Mouse (Mus musculus): ENCODE measurements at regions not wholly inside any gene's neighbourhood (a gene's known extent, or its start where the extent isn't known, plus 50 kb on each side); places are given as distances from the start of the nearest gene placed in this dataset.

DNA sequence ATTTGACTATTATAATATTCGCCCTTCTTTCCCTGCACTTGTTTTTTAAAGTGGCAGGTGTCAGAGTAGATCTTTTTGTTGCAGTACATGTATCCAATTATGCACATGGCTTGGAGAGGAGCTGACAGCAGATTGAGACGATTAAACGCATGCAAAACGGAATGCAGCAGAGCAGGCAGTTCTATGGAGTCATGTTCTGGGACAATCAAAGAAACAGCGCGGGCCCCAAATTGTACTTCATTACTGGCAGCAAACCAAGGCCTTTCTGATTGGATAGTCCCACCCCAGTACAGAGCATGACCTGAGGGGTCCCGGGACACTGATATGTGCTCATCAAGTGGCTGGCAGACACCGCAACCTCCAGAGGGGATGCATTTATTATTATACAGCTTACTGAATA is 140.5 kb downstream of the Samd5 start:
- H3K4me1 ChIP-seq (ENCODE audit: control insufficient read depth, insufficient read depth, low read length): no peaks in the 10 kb centered on the region
- no peaks in the 10 kb centered on the region for H3K9me3 ChIP-seq (ENCODE audit: control insufficient read depth, low read length)
- H3K4me3 ChIP-seq (ENCODE audit: low read length): no peak overlapping the region
- ATAC-seq: no peak
- H3K27me3 ChIP-seq (replicated peaks; ENCODE audit: control insufficient read depth, insufficient read depth, low read length): no peaks in the 10 kb centered on the region
- H3K9ac ChIP-seq (ENCODE audit: low read depth, low read length): no peak overlapping the region
- 62% methylated on average over 8 of the region's 8 CpGs for WGBS
- H3K36me3 ChIP-seq (ENCODE audit: control insufficient read depth, insufficient read depth, low read length): no peaks in the 10 kb centered on the region
- no peak overlapping the region for H3K27ac ChIP-seq (ENCODE audit: low read length)
- H3K4me2 ChIP-seq (ENCODE audit: low read depth, low read length): no peak overlapping the region

DNA sequence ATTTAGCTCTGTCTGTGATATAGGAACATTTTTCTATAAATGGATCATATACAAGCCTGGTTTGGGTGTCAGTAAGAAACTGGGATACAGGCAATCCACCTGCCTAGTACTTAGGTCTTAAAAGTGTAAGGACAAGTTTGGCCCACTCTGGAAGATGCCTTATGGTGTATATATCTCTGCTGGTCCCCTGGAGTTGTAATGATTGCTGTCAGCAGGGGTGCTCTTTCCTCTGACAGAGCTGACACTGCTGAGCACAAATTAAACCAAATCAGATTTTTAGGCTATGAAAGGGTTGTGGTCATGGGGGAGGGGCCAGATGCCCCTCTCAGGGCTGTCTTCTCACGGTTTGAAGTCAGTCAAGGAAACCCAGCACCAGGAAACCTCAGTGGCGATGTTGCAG is 141.7 kb downstream of the Samd5 start:
- Histone ChIP-seq H3K4me3 (ENCODE audit: low read length) (no peak overlapping the region), H3K4me2 (ENCODE audit: low read depth, low read length) (no peak overlapping the region), H3K9me3 (ENCODE audit: control insufficient read depth, low read length) (no peaks in the 10 kb centered on the region), H3K4me1 (ENCODE audit: control insufficient read depth, insufficient read depth, low read length) (no peaks in the 10 kb centered on the region; the same call in 1 of the 2 replicates), H3K27ac (ENCODE audit: low read length) (no peak overlapping the region), H3K36me3 (ENCODE audit: control insufficient read depth, insufficient read depth, low read length) (no peaks in the 10 kb centered on the region), H3K9ac (ENCODE audit: low read depth, low read length) (no peak overlapping the region), H3K27me3 (replicated peaks; ENCODE audit: control insufficient read depth, insufficient read depth, low read length) (no peaks in the 10 kb centered on the region)
- WGBS: 65% methylated on average over 2 of the region's 2 CpGs
- ATAC-seq: no peak

DNA sequence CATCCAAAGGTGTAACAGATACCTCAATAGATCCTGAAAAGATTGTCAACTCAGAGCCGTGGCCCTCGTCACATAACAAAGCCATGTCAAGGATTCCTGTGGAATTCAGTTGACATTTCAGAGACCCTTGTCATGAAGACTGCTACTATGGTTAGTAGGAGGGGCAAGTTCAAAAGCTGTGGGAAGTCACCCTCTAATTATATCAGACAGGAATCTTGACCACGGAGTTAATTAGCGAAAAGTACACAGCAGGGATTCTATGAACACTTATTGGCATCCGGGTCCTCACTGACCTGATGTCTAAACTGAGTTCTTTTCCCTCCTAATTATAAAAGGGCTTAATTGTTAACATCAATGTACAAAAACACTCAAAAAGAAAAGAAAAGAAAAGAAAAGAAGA is 143.1 kb downstream of the Samd5 start:
- H3K27me3 ChIP-seq (replicated peaks; ENCODE audit: control insufficient read depth, insufficient read depth, low read length): no peaks in the 10 kb centered on the region
- H3K27ac ChIP-seq (ENCODE audit: low read length): no peak overlapping the region
- no peak overlapping the region for H3K4me3 ChIP-seq (ENCODE audit: low read length)
- ATAC-seq: no peak
- H3K4me2 ChIP-seq (ENCODE audit: low read depth, low read length): no peak overlapping the region
- no peaks in the 10 kb centered on the region; the same call in 1 of the 2 replicates for H3K4me1 ChIP-seq (ENCODE audit: control insufficient read depth, insufficient read depth, low read length)
- 82% methylated on average over 5 of the region's 5 CpGs for WGBS
- H3K9ac ChIP-seq (ENCODE audit: low read depth, low read length): no peak overlapping the region
- no peaks in the 10 kb centered on the region for H3K9me3 ChIP-seq (ENCODE audit: control insufficient read depth, low read length)
- H3K36me3 ChIP-seq (ENCODE audit: control insufficient read depth, insufficient read depth, low read length): no peaks in the 10 kb centered on the region

DNA sequence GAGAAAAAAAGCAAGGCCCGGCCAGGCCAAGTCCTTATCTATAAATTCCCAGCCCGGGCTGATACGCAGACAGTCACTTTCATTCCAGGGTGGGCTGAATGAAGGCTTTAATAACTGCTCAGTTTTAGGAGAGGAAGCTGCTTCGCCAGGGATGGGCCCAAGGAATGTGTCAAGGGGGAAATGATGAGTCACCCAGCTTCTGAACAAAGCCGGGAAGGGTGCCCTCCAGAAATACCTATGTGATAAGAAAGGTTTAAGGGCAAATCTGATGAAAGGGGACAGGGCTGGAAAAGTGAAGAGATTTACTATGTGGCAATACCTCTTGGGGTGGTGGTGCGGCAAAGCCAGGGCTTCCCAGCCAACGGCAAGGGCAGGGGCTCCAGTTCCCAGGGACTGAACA is 145.6 kb downstream of the Samd5 start:
- Histone ChIP-seq H3K27ac (ENCODE audit: low read length) (no peak overlapping the region), H3K4me1 (ENCODE audit: control insufficient read depth, insufficient read depth, low read length) (no peaks in the 10 kb centered on the region; the same call in 1 of the 2 replicates), H3K9me3 (ENCODE audit: control insufficient read depth, low read length) (no peaks in the 10 kb centered on the region), H3K4me3 (ENCODE audit: low read length) (no peak overlapping the region), H3K36me3 (ENCODE audit: control insufficient read depth, insufficient read depth, low read length) (no peaks in the 10 kb centered on the region), H3K9ac (ENCODE audit: low read depth, low read length) (no peak overlapping the region), H3K27me3 (replicated peaks; ENCODE audit: control insufficient read depth, insufficient read depth, low read length) (no peaks in the 10 kb centered on the region), H3K4me2 (ENCODE audit: low read depth, low read length) (no peak overlapping the region)
- no peak; the same call in 1 of the 2 replicates for ATAC-seq
- WGBS: 33% methylated on average over 7 of the region's 7 CpGs

DNA sequence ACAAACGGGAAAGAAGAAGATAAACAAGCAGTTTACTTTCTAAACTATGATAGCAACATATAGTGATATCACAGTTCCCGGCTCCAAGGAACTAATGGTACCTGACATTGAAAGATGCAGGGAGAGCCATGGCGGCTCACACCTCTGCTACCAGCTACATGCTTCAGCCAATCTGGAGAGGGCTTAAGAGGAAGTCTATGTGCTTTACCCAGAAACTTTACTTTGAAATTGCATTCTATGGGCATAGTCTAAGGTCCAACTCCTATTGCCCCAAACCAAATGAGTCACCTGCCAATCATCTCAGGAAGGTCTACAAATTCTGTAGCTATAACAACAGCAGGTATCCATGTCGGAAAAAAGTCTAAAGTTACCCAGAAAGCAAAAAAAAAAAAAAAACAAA is 146.9 kb downstream of the Samd5 start:
- H3K27me3 ChIP-seq (replicated peaks; ENCODE audit: control insufficient read depth, insufficient read depth, low read length): no peaks in the 10 kb centered on the region
- H3K9ac ChIP-seq (ENCODE audit: low read depth, low read length): no peak overlapping the region
- 71% methylated on average over 4 of the region's 4 CpGs for WGBS
- peak; percentile 65 for ATAC-seq
- H3K4me2 ChIP-seq (ENCODE audit: low read depth, low read length): no peak overlapping the region
- H3K9me3 ChIP-seq (ENCODE audit: control insufficient read depth, low read length): no peaks in the 10 kb centered on the region
- no peak overlapping the region for H3K27ac ChIP-seq (ENCODE audit: low read length)
- no peaks in the 10 kb centered on the region; the same call in 1 of the 2 replicates for H3K4me1 ChIP-seq (ENCODE audit: control insufficient read depth, insufficient read depth, low read length)
- H3K4me3 ChIP-seq (ENCODE audit: low read length): no peak overlapping the region
- H3K36me3 ChIP-seq (ENCODE audit: control insufficient read depth, insufficient read depth, low read length): no peaks in the 10 kb centered on the region

DNA sequence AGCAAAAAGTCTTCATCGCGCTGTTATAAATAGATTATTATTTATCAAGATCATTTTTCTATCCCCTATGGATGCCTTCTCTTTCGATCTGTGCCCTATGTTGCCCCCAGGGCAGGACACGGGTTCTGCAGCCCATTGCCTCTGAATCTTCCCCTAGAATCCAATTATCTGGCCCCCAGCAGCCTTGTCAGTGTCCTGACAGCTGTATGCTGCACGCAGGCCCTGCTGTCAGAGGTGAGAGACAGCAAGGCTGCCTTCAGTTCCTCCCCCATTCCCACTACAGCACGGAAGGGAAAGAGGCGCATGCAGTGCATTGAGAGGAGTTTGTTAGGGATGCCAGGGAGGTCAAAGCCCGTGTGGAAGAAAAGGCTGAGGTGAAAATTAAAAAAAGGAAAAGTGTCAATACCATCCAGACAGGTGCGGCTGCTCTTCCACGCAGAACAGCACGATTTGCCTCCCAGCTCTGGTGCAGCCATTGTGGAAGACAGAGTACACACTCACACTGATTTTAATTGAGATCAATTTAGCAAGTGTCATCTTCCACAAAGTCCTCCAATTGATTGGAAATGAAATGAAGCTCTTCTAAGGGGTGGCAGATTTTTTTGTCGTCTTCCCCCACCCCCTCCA is 165.1 kb downstream of the Samd5 start:
- Histone ChIP-seq H3K9me3 (ENCODE audit: control insufficient read depth, low read length) (no peaks in the 10 kb centered on the region), H3K36me3 (ENCODE audit: control insufficient read depth, insufficient read depth, low read length) (no peaks in the 10 kb centered on the region), H3K9ac (ENCODE audit: low read depth, low read length) (no peak overlapping the region), H3K27me3 (replicated peaks; ENCODE audit: control insufficient read depth, insufficient read depth, low read length) (no peaks in the 10 kb centered on the region), H3K27ac (ENCODE audit: low read length) (no peak overlapping the region), H3K4me3 (ENCODE audit: low read length) (no peak overlapping the region), H3K4me1 (ENCODE audit: control insufficient read depth, insufficient read depth, low read length) (no peaks in the 10 kb centered on the region), H3K4me2 (ENCODE audit: low read depth, low read length) (no peak overlapping the region)
- no peak for ATAC-seq
- WGBS: 65% methylated on average over 12 of the region's 12 CpGs

DNA sequence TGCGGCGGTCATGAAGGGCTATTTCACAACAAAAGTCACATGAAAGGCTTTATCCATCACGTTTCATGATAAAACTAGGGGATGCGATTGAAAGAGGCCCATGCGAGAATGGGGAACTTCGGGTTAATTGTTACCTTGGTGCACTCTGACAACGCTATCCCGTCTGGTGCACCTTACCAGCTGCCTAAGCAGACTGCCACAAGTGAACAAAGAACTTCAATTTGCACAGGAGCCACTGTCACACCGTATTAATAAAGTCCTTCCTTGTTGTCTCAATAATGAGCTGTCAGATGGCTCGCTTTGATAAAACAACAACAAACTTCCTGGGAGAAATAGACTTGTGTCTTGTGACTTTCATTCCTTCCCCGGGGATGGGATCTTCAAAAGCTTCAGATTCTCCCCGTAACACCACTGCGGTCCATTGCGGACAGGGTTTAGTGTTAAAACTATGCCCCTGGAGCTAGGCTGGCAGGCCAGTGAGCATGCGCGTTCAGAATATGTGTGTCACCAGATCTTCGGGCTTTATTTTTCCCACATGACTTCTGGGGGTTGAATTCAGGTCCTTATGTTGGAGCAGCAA is 165.8 kb downstream of the Samd5 start:
- no peak for ATAC-seq
- WGBS: 62% methylated on average over 17 of the region's 17 CpGs
- no peak overlapping the region for H3K4me2 ChIP-seq (ENCODE audit: low read depth, low read length)
- no peaks in the 10 kb centered on the region for H3K9me3 ChIP-seq (ENCODE audit: control insufficient read depth, low read length)
- H3K27me3 ChIP-seq (replicated peaks; ENCODE audit: control insufficient read depth, insufficient read depth, low read length): no peaks in the 10 kb centered on the region
- H3K36me3 ChIP-seq (ENCODE audit: control insufficient read depth, insufficient read depth, low read length): no peaks in the 10 kb centered on the region
- H3K27ac ChIP-seq (ENCODE audit: low read length): no peak overlapping the region
- H3K4me1 ChIP-seq (ENCODE audit: control insufficient read depth, insufficient read depth, low read length): no peaks in the 10 kb centered on the region
- H3K4me3 ChIP-seq (ENCODE audit: low read length): no peak overlapping the region
- no peak overlapping the region for H3K9ac ChIP-seq (ENCODE audit: low read depth, low read length)

DNA sequence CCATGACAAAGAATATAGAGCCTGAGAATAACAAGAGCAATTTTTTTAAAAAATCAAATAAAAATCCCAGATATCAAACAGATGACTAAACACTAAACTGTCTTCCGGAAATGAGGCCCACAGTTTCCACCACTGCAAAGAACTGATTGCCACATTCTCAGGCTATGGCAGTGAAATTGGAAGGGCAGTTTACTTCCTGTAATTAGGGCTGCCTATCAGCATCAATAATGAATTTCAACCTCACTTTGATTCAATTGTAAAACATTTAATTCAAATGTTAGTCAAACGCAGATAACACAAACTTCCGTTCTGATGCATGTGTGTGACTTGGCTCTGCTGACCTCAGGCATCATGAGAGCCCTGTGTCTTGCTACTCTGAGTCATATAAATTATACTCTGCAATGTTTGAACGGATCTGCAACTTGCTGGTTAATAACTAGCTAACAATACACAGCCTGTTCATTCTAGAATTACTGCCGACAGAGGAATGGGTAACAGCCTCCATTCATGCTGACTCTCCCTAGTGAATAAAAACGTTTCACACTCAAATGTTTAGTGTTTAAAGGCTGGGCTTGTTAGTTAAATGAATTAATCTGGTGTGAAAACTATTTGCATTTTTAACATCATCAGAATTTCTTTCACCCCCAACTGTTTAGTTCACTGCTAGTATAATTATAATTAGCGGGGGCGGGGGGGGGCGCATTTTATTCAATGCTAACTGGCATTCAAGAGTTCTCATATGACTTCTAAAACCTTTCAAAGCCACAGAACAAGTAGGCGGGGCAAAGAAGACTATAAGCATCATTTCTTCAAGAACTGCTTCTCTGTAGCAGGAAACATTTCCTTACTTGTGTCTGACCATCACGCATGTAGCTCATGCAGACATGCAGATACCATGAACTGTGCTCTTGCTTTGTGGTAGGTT is 171.2 kb downstream of the Samd5 start:
- H3K9ac ChIP-seq (ENCODE audit: low read depth, low read length): no peak overlapping the region
- 56% methylated on average over 11 of the region's 11 CpGs for WGBS
- ATAC-seq: peak; percentile 81
- no peak overlapping the region for H3K4me2 ChIP-seq (ENCODE audit: low read depth, low read length)
- H3K36me3 ChIP-seq (ENCODE audit: control insufficient read depth, insufficient read depth, low read length): no peaks in the 10 kb centered on the region
- H3K4me1 ChIP-seq (ENCODE audit: control insufficient read depth, insufficient read depth, low read length): peaks cover 3% of the 10 kb centered on the region; the same call in 1 of the 2 replicates
- H3K9me3 ChIP-seq (ENCODE audit: control insufficient read depth, low read length): no peaks in the 10 kb centered on the region
- H3K27me3 ChIP-seq (replicated peaks; ENCODE audit: control insufficient read depth, insufficient read depth, low read length): no peaks in the 10 kb centered on the region
- H3K27ac ChIP-seq (ENCODE audit: low read length): no peak overlapping the region
- no peak overlapping the region for H3K4me3 ChIP-seq (ENCODE audit: low read length)

DNA sequence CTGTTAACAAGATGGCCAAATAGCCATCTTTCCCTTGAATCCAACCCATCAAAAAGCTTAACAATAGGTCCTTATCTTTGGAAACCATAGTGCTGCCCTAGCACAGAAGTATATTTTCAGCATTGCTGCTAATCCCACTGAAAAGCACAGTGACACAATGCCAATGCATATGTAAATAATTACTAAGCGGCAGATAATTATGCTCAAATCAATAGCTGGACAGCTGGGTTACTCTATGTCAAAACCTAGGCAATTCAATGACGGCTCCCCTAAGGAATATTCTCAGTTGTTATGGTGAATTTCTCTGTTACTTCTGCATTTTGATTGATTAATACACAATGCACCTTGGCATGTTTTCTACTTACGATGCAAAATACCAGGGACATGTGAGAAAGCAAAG is 176.5 kb downstream of the Samd5 start:
- no peak for ATAC-seq
- Histone ChIP-seq H3K27ac (ENCODE audit: low read length) (no peak overlapping the region), H3K9ac (ENCODE audit: low read depth, low read length) (no peak overlapping the region), H3K4me1 (ENCODE audit: control insufficient read depth, insufficient read depth, low read length) (peaks cover 3% of the 10 kb centered on the region; the same call in 1 of the 2 replicates), H3K4me3 (ENCODE audit: low read length) (no peak overlapping the region), H3K36me3 (ENCODE audit: control insufficient read depth, insufficient read depth, low read length) (no peaks in the 10 kb centered on the region), H3K4me2 (ENCODE audit: low read depth, low read length) (no peak overlapping the region), H3K27me3 (replicated peaks; ENCODE audit: control insufficient read depth, insufficient read depth, low read length) (no peaks in the 10 kb centered on the region), H3K9me3 (ENCODE audit: control insufficient read depth, low read length) (no peaks in the 10 kb centered on the region)
- 87% methylated on average over 3 of the region's 3 CpGs for WGBS
